Mouse (Mus musculus) brain, embryonic 14.5 days (tissue): ENCODE data around the gene Bcl2l10.

Experiments
- CTCF ChIP-seq: fragments of 200-500 bp; IDR thresholded peaks from 2 replicates; pipeline ENCODE4 v1.5.1; 2012; ENCODE audit warnings: inconsistent platforms, mild to moderate bottlenecking, moderate library complexity, borderline replicate concordance; ENCODE audit not compliant: insufficient read depth, insufficient read length; ENCODE audit errors: extremely low read depth
- POLR2A ChIP-seq: fragments of 200-500 bp; IDR thresholded peaks from 2 replicates; pipeline ENCODE4 v1.6.1; 2012; ENCODE audit warnings: mild to moderate bottlenecking, inconsistent platforms, borderline replicate concordance; ENCODE audit not compliant: poor library complexity, insufficient read depth, insufficient read length, severe bottlenecking; ENCODE audit errors: extremely low read depth

DNA sequence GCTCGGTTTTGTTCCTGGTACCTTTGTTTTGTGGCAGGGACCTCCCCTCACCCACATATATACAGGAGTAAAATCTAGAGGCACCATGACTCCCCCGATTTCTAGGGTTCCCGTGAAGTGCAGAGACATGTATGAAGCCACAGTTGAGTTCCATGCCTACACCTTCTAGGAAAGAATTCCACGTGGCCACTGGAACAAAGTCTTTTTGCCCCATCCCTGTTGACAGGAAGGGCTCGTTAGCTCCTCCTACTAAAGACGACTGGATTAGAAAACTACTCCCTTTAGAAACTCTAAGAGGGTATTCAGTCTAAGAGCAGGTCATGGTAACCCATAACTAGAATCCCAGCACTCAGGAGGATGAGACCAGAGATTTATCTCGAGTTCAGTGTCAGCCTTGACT, 43.3 kb upstream of the Bcl2l10 start:
- TF ChIP-seq CTCF (no peak), POLR2A (no peak)
